Mouse (Mus musculus) liver, embryonic 14.5 days (tissue): Measurements from ENCODE around the gene Mblac1.

ENCODE experiments used
- CTCF ChIP-seq: IDR thresholded peaks from 2 replicates; pipeline ENCODE4 v1.5.1; 2016; ENCODE audit warnings: antibody characterized with exemption, low read depth, control low read depth
- EP300 ChIP-seq: IDR thresholded peaks from 2 replicates; pipeline ENCODE4 v1.6.1; 2016; ENCODE audit warnings: antibody characterized with exemption, low read depth

DNA sequence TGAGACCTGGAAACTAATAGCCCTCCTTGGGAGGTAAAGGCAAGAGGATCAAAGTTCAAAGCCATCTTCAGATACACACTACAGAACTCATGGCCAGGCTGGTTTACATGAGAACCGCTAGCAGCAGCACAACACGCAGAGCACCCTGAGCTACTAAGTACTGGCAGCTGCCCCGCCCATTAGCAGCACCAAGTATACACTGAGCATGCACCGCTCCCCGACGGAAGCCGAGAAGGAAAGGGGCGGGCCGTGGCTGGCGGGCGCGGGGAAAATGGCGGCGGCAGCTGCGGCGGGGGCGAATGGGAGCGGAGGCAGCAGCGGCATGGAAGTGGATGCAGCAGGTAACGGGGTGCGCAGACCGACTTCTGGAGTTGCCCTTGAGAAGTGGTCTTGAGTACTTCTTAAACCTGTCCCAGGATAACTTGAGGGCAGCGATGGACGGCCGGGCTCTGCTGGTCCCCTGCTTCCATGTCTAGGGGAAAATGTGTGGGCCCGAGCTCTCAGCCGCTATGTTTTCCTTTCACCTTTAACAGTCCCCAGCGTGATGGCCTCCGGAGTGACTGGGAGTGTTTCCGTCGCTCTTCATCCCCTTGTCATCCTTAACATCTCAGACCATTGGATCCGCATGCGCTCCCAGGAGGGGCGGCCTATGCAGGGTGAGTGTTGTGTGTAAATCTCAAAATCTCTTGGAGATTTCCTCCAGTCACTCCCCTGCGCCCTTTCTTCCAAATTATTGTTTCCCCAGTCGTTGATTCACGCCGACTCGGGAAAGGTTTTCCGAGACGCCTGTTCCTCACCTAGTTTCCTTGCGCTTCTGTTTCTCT, 33.1 kb upstream of the Mblac1 start, which contains the start of gene Cops6:
- no peak for TF ChIP-seq CTCF
- no peak for TF ChIP-seq EP300
